Mouse (Mus musculus): ENCODE measurements around the gene Saa1.
A peak's percentile ranks its signal among the peaks of the same experiment; 100 is the strongest.

Gene Saa1

DNA sequence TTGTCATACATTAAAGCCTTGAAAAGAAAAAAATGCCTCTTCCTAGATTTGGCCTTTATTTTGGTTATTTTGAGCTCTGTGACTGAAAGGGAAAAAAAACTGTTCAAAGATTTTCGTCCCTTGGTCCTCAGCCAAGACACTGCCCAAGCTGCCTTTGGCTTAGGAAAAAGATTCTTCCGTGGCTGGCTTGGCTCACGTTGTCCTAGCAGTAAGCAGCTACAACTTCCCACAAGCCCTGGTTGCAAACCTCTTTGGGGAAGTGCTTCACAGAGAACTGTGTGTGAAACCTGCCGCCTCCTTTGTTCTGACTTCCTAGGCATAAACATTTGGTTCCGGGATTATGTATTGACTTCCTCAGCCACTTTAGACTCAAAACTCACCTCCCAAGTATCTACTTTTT, 25.9 kb downstream of the Saa1 start:
- peak; percentile 48 for DNase-seq

DNA sequence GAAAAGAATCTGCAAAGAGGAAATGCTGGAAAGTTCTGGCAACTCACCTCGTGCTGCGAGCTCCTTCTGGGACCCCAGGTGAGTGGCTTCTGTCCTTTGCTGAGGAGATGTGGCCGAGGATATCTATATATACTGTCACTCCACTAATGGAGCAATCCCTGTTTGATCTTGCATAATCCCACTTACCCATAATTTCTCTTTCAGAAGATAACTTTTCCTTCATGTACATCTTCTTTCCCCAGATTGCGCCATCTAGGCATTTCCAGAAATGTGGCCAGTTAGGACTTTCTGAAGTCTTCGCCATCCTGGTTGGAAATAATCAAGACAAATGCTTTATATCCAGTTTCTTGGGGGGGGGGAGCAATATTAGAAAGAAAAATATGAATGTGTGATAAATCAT, 27.2 kb downstream of the Saa1 start, which contains the start of gene Saa3:
Saa3 (minus strand) TSS at position 101 of the 400 bp plus-strand sequence.
- DNase-seq: no peak

DNA sequence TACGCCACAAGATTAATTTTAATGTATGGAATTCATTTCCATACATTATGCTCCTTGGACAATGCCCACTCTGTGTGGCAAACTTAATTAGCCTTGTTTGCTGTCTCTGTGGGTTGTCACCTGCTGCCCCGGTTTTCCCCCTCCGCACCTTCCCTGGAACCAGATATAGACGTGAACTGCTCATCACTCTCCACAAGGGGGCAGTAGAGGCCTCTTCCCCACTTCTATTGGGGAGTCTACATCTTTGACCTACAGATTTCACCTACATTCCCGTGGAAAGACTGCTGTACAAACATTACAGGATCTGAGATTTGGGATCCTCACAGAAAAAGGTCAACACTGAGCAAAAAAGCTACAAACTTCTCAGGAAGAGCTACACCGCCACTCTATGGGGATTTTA, 28.3 kb downstream of the Saa1 start:
- DNase-seq: peak; percentile 61

DNA sequence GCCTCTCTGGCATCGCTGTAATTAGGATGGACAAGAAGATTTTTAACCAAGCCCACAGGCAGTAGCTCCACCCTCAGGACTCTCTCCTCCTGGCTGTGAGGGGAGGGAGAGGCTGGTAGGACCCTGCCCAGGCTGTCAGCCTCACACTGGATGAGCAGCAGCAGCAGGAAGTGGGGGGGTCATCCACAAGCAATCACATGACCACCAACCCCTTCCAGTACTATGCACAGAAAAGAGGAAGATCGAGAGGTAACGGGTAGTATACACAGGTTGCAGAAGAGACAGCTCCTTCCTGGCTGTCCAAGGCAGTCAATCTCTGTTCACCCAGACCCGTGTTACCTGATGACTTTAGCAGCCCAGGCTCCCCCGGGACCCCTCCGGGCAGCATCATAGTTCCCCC, 30.5 kb downstream of the Saa1 start:
- no peak for DNase-seq

DNA sequence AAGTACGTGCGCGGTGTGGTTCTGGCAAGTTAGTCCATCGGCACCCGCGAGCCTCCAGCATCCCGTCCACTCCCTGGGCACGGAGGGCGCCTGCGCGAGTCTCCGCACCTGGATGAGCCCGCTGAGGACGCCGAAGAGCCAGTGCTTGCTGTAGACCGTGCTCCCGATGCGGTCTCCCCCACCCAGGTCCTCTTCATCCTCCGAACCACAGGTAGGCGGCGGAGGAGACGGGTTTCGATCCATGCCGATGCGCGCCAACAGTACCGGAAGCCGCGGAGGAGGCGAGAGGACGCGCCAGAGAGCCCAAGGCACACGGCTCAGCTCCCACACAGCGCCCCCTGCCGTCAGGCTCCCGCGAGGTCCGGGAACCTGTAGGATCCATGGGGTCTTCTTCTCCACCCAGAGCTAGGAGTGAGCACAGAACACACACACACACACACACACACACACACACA, 32.4 kb downstream of the Saa1 start, which contains the start of gene Saal1:
Saal1 (minus strand) TSS at position 291 of the 455 bp plus-strand sequence.
- DNase-seq: peak; percentile 80

DNA sequence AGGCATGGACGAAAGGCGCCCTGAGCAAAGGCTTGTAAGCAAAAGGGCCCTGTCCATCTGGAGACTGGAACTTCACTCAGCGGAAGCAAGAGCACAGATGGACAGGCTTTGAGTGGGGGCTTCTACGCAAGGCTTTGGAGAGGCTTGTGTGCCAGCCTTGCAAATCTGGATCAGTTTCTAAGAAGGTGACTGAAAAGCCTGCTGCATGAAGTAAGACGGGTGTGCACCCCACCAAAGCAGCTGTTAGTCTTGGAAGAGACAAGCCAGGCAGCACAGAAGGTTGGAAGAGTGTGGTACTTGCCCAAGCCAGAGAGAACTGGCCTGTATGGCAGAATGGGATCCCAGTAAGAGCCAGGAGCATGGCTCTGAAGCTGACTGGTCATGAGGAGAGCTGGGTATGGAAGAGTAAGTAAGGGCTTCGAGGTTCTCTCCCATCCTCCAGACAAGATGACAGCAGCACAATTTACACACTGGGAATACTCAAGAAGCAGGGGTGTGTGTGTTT, 42.2 kb downstream of the Saa1 start:
- no peak for DNase-seq

DNA sequence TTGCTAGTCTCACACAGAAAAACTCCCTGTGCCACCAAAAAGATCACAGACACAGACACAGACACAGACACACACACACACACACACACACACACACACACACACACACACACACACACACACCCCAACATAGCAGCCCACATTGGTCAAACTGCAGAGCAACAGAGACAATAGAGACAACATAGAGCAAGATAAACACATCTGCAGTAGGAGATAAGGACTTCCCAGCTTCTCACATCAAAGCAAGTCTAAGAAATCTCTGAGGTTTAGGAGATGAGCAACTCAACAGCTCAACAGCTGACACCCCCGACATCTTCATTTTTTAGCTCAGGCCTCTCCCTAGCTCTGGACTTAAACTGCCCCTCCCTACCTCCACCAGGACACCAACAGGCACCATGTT, 46.0 kb downstream of the Saa1 start:
- no peak for DNase-seq
